Mouse (Mus musculus) midbrain, embryonic 12.5 days (tissue): ENCODE data around the gene Cop1. TPM values are rescaled to one million over a fixed set of nuclear protein-coding genes. Genes with fewer than 3 reads are reported as not detected.

Experiments used
- ATAC-seq: fragments of 200-750 bp; cut with Nextera tagmentation; 2 replicates; pipeline ENCODE4 v1.8.0; 2017; ENCODE audit warnings: low read depth, moderate TSS enrichment, moderate library complexity; ENCODE audit not compliant: low FRiP score
- H3K27ac ChIP-seq: fragments of 300-500 bp; sonication (generic); replicated peaks from 2 replicates; pipeline ENCODE4 v1.5.1; 2016; ENCODE audit warnings: mild to moderate bottlenecking
- H3K27me3 ChIP-seq: fragments of 300-500 bp; sonication (generic); 2 replicates; pipeline ENCODE4 v1.6.1; 2016; ENCODE audit warnings: mild to moderate bottlenecking
- H3K36me3 ChIP-seq: fragments of 300-500 bp; sonication (generic); 2 replicates; pipeline ENCODE4 v1.6.1; 2016
- H3K4me1 ChIP-seq: fragments of 300-500 bp; sonication (generic); 2 replicates; pipeline ENCODE4 v1.6.1; 2016
- H3K4me2 ChIP-seq: fragments of 300-500 bp; sonication (generic); replicated peaks from 2 replicates; pipeline ENCODE4 v1.6.1; 2016; ENCODE audit warnings: mild to moderate bottlenecking, moderate library complexity
- H3K4me3 ChIP-seq: fragments of 300-500 bp; sonication (generic); 2 replicates; pipeline ENCODE4 v1.5.1; 2016; ENCODE audit warnings: mild to moderate bottlenecking
- H3K9ac ChIP-seq: fragments of 300-500 bp; sonication (generic); replicated peaks from 2 replicates; pipeline ENCODE4 v1.6.1; 2016; ENCODE audit warnings: mild to moderate bottlenecking, moderate library complexity
- H3K9me3 ChIP-seq: fragments of 300-500 bp; sonication (generic); 2 replicates; pipeline ENCODE4 v1.6.1; 2016; ENCODE audit warnings: mild to moderate bottlenecking
- WGBS: fragments of 180-500 bp; shearing (Covaris S2); methylation state at CpG from one replicate; pipeline ENCODE4 v1.1.7; 2016; 5-methylcytosine and 5-hydroxymethylcytosine counted together
- polyA plus RNA-seq: library from polyadenylated mRNA; unstranded; fragments of >200 nt; fragmentation: Nextera tagmentation; extraction: Ambion mirVana; gene quantifications from 2 replicates; pipeline ENCODE4 v1.2.1, GENCODE M21; 2016

Cop1 gene
- polyA plus RNA-seq, 1 experiment from 2014 or later, result 102 TPM

DNA sequence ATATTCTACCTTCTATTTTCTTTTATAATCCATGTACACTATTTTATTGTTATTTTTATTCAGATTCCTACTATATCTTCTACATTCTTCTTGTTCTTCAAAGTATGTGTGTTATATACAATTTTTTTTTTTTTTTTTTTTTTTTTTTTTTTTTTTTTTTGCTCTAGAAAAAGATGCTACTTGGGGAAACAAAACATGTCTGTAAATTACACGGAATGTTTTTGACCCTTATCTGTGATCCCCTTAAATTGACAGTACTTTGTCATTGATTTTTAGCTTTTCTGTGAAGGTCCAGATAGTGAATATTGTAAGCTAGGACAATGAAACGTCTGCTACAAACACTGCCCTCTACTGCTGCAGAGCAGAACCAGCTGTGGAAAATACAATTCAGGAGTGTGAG is 81.5 kb downstream of the Cop1 start:
- Histone ChIP-seq H3K27ac (no peak overlapping the region), H3K27me3 (no peaks in the 10 kb centered on the region), H3K9ac (no peak overlapping the region), H3K4me3 (no peak overlapping the region), H3K4me2 (no peak overlapping the region), H3K9me3 (no peaks in the 10 kb centered on the region), H3K36me3 (peaks cover 14% of the 10 kb centered on the region; the same call in 1 of the 2 replicates), H3K4me1 (no peaks in the 10 kb centered on the region)
- no peak for ATAC-seq
- WGBS, result 77% methylated on average over 2 of the region's 2 CpGs

GRCm38 (mm10) chr1:159322586-159322985 is 90.5 kb downstream of the Cop1 start:
- Histone ChIP-seq H3K9me3 (no peaks in the 10 kb centered on the region), H3K36me3 (no peaks in the 10 kb centered on the region), H3K4me2 (no peak overlapping the region), H3K27ac (no peak overlapping the region), H3K9ac (no peak overlapping the region), H3K4me1 (no peaks in the 10 kb centered on the region), H3K27me3 (no peaks in the 10 kb centered on the region), H3K4me3 (no peak overlapping the region)
- ATAC-seq, result no peak
- WGBS, result 88% methylated on average over 1 of the region's 1 CpGs

DNA sequence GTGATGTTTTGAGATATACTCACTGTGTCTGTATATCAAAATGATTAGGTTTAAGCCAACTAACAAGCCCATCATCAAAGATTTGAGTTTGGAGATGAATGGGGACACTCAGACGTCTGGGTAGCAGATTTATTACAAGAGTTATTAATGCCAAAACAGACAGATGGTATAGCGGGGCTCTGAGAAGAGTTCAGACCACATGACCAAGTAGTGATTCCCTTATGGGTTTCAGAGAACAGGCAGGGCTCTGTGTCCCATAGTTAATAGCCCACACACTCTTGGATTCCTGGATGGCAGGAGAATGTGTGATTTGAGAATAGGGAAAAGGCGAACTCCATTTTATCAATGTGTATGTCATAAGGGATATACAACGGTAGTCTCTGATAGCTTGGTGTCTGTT is 98.9 kb downstream of the Cop1 start:
- Histone ChIP-seq H3K9me3 (no peaks in the 10 kb centered on the region), H3K36me3 (peaks cover 31% of the 10 kb centered on the region), H3K4me3 (no peak overlapping the region), H3K4me2 (no peak overlapping the region), H3K27ac (no peak overlapping the region), H3K27me3 (no peaks in the 10 kb centered on the region), H3K9ac (no peak overlapping the region), H3K4me1 (no peaks in the 10 kb centered on the region)
- 78% methylated on average over 4 of the region's 4 CpGs for WGBS
- ATAC-seq, result peak; percentile 56; the same call in 1 of the 2 replicates

DNA sequence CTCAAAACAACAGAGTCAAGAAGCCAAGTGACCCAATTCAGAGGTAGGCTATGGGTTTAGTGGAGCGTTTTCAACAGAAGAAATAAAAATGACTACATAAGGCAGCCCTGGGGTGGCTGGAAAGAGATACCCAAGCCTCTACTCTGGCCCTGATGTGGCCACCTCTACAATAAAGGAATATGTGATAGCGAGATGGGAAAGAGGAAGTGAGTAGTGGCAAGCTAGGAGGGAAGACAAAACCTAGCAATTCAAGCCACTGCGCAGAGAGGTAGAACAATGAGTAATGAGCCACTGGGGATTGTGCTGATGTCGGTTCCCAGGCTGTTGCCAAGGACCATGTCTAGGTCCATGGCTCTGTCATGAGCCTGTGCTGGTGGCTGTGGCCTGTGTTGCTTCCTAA is 102.0 kb downstream of the Cop1 start:
- H3K27me3 ChIP-seq, result no peaks in the 10 kb centered on the region
- 92% methylated on average over 4 of the region's 4 CpGs for WGBS
- H3K9me3 ChIP-seq, result no peaks in the 10 kb centered on the region
- no peaks in the 10 kb centered on the region for H3K4me1 ChIP-seq
- H3K27ac ChIP-seq, result no peak overlapping the region
- peaks cover 34% of the 10 kb centered on the region for H3K36me3 ChIP-seq
- no peak for ATAC-seq
- H3K9ac ChIP-seq, result no peak overlapping the region
- H3K4me3 ChIP-seq, result no peak overlapping the region
- H3K4me2 ChIP-seq, result no peak overlapping the region

DNA sequence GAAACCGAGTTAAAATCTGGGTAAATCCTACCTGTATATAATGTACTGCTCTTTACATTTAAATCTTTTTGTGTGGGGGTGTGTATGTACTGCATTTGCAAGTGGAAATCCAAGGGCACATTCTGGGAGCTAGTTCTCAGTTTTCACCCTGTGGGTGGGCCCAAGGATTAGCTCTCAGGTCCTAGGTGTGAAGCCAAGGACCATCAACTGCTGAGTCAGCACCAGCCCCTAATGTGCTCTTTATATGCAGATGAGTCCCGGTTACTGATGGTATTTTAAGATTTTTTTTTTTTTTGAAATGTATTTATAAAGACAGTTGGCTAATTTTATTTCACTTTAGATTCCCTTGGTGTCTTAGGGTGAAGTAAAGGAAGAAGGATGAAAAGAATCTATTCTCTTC is 110.2 kb downstream of the Cop1 start:
- H3K4me3 ChIP-seq, result no peak overlapping the region
- H3K9ac ChIP-seq, result no peak overlapping the region
- H3K36me3 ChIP-seq, result peaks cover 38% of the 10 kb centered on the region
- ATAC-seq, result no peak
- no peaks in the 10 kb centered on the region for H3K4me1 ChIP-seq
- 78% methylated on average over 2 of the region's 2 CpGs for WGBS
- no peaks in the 10 kb centered on the region for H3K27me3 ChIP-seq
- no peaks in the 10 kb centered on the region for H3K9me3 ChIP-seq
- no peak overlapping the region for H3K27ac ChIP-seq
- H3K4me2 ChIP-seq, result no peak overlapping the region

GRCm38 (mm10) chr1:159355027-159355570 is 123.0 kb downstream of the Cop1 start:
- Histone ChIP-seq H3K9me3 (no peaks in the 10 kb centered on the region), H3K4me3 (no peak overlapping the region), H3K4me1 (no peaks in the 10 kb centered on the region), H3K4me2 (no peak overlapping the region), H3K9ac (no peak overlapping the region), H3K27ac (no peak overlapping the region), H3K27me3 (no peaks in the 10 kb centered on the region), H3K36me3 (peaks cover 25% of the 10 kb centered on the region)
- 100% methylated on average over 1 of the region's 1 CpGs for WGBS
- no peak for ATAC-seq

- peaks cover 14% of the 10 kb centered on the region for H3K36me3 ChIP-seq
- WGBS, result 74% methylated on average over 5 of the region's 5 CpGs
- no peaks in the 10 kb centered on the region for H3K27me3 ChIP-seq
- no peak overlapping the region for H3K27ac ChIP-seq
- no peaks in the 10 kb centered on the region for H3K4me1 ChIP-seq
- H3K4me3 ChIP-seq, result no peak overlapping the region
- no peaks in the 10 kb centered on the region for H3K9me3 ChIP-seq
- H3K4me2 ChIP-seq, result no peak overlapping the region
- ATAC-seq, result no peak
- H3K9ac ChIP-seq, result no peak overlapping the region
Measured at GRCm38 (mm10) chr1:159358713-159359112, 126.6 kb downstream of the Cop1 start.

DNA sequence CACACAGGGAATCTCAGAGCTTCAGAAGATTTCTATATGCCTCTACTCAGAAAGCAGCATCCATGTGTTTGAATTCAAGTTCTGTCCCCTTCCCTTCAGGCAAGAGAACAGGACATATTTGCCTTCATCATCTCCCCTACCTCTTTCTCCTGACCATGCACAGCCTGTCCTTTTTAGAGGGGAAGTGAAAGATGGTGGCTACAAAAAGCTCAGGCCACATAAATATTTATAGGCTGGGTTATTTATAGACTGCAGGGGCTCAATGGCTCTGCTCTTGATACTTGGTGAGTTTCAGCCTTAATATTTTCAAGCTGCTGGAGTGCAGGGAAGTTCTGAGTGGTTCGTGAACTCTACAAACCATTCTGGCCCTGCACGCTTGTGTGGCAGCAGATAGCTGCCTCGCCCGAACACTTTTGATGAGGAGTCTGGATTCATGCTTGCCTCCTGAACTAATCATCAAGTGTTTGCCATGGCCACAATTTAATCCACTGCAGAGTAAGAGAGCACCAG is 139.8 kb downstream of the Cop1 start:
- no peak overlapping the region for H3K4me2 ChIP-seq
- H3K4me1 ChIP-seq, result no peaks in the 10 kb centered on the region
- ATAC-seq, result no peak
- WGBS, result 92% methylated on average over 4 of the region's 4 CpGs
- H3K36me3 ChIP-seq, result no peaks in the 10 kb centered on the region
- H3K9me3 ChIP-seq, result no peaks in the 10 kb centered on the region
- no peak overlapping the region for H3K9ac ChIP-seq
- no peak overlapping the region for H3K4me3 ChIP-seq
- no peaks in the 10 kb centered on the region for H3K27me3 ChIP-seq
- no peak overlapping the region for H3K27ac ChIP-seq

- Histone ChIP-seq H3K4me3 (no peak overlapping the region), H3K9ac (no peak overlapping the region), H3K27me3 (no peaks in the 10 kb centered on the region), H3K4me1 (no peaks in the 10 kb centered on the region), H3K4me2 (no peak overlapping the region), H3K36me3 (no peaks in the 10 kb centered on the region), H3K27ac (no peak overlapping the region), H3K9me3 (no peaks in the 10 kb centered on the region)
- no peak for ATAC-seq
- WGBS, result 75% methylated on average over 1 of the region's 1 CpGs
Measured at GRCm38 (mm10) chr1:159382218-159382617, 150.1 kb downstream of the Cop1 start.

DNA sequence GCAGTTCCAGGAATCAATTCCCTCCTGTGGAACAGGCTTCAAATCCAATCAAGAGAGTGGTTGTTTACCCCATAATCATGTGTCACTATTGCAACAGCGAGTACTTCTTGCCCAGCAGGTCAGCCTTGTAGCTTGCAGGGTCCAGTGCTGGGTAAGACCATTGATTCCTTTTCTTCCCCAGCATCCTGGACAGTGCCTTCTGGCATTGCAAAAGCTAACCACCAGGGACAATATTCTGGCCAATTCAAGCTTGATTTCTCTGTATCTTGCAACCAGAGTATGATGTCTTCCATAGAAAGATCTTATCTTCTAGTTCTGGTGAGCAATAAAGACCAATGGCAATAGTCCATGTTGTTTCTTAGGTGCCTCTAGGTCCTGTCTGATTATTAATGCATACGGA is 150.8 kb downstream of the Cop1 start:
- ATAC-seq, result no peak
- no peaks in the 10 kb centered on the region for H3K9me3 ChIP-seq
- H3K4me2 ChIP-seq, result no peak overlapping the region
- H3K27ac ChIP-seq, result no peak overlapping the region
- 88% methylated on average over 2 of the region's 2 CpGs for WGBS
- no peak overlapping the region for H3K4me3 ChIP-seq
- H3K4me1 ChIP-seq, result no peaks in the 10 kb centered on the region
- no peaks in the 10 kb centered on the region for H3K27me3 ChIP-seq
- no peak overlapping the region for H3K9ac ChIP-seq
- no peaks in the 10 kb centered on the region for H3K36me3 ChIP-seq

DNA sequence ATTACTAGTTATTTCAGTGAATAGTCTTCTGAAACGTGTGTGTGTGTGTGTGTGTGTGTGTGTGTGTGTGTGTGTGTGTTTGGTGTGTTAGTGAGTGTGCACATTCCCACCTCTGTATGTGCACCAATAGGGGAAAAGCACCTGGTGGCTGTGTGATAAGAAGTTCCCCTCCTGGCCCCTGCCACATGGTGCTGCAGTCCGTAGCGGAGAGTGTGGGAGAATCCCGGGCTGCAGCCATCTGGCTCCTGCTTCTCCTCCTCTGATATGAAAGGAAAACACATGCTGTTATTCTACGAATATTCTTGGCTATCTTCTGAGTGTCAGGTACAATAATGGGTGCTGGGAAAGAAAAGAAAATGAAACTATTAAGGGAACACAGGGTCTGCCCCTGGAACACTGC is 154.3 kb downstream of the Cop1 start:
- Histone ChIP-seq H3K4me3 (no peak overlapping the region), H3K9me3 (no peaks in the 10 kb centered on the region), H3K27ac (no peak overlapping the region), H3K27me3 (no peaks in the 10 kb centered on the region), H3K36me3 (no peaks in the 10 kb centered on the region), H3K9ac (no peak overlapping the region), H3K4me2 (no peak overlapping the region), H3K4me1 (no peaks in the 10 kb centered on the region; the same call in 1 of the 2 replicates)
- WGBS, result 75% methylated on average over 5 of the region's 5 CpGs
- ATAC-seq, result no peak

GRCm38 (mm10) chr1:159388565-159389024 is 156.5 kb downstream of the Cop1 start:
- Histone ChIP-seq H3K9ac (no peak overlapping the region), H3K4me1 (peaks cover 4% of the 10 kb centered on the region; the same call in 1 of the 2 replicates), H3K27ac (no peak overlapping the region), H3K4me2 (no peak overlapping the region), H3K27me3 (no peaks in the 10 kb centered on the region), H3K36me3 (no peaks in the 10 kb centered on the region), H3K4me3 (no peak overlapping the region), H3K9me3 (no peaks in the 10 kb centered on the region)
- peak; percentile 36; the same call in 1 of the 2 replicates for ATAC-seq
- 86% methylated on average over 13 of the region's 13 CpGs for WGBS

DNA sequence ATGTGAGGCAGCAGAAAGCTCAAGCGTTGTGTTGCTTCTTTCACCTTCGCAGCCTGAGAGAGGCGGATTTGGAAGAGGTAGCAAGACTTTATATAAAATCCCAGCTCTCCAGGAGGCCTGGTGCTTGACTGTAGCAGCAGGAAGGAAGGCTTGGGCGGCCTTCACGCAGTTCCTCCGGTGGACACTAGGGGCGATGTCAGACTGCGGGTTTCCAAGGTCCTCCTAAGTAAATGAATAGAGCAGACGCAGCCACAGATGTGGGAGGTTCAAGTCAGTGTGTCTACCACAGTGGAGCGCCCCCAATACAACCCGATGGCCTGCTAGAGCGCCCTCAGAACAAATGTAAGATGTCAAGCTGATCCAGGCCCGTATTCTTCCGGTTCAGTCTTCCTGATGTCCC is 157.9 kb downstream of the Cop1 start:
- Histone ChIP-seq H3K9me3 (no peaks in the 10 kb centered on the region), H3K27ac (no peak overlapping the region), H3K36me3 (no peaks in the 10 kb centered on the region), H3K9ac (no peak overlapping the region), H3K4me2 (no peak overlapping the region), H3K4me3 (no peak overlapping the region), H3K27me3 (no peaks in the 10 kb centered on the region), H3K4me1 (peaks cover 4% of the 10 kb centered on the region; the same call in 1 of the 2 replicates)
- 0 out of 2 replicates have a peak, but pooled peaks have one; percentile 21 for ATAC-seq
- 22% methylated on average over 14 of the region's 14 CpGs for WGBS
